Mouse (Mus musculus): ENCODE results near the gene Vps37c. TPM values are rescaled to one million over a fixed set of nuclear protein-coding genes. Genes with fewer than 3 reads are reported as not detected.

Gene Vps37c
- total and polyA plus RNA-seq, 3 experiments = 8.1 to 11.9 TPM; not detected in 1

GRCm38 (mm10) chr19:10671854-10672417, 16.6 kb upstream of the Vps37c start:
- no peak for DNase-seq (ENCODE audit: low read depth, low spot score)
- H3K4me3 ChIP-seq (ENCODE audit: control insufficient read depth in 1 of 2, insufficient read depth in 1 of 2, low read depth in 2 of 2, low read length in 2 of 2) = no peak overlapping the region
- H3K79me2 ChIP-seq (ENCODE audit: control insufficient read depth, insufficient read depth, low read length, poor library complexity) = no peaks in the 10 kb centered on the region
- H3K9me3 ChIP-seq (replicated peaks; ENCODE audit: insufficient read depth, low read length) = no peaks in the 10 kb centered on the region
- no peaks in the 10 kb centered on the region for H3K4me1 ChIP-seq (ENCODE audit: control insufficient read depth in 1 of 2, insufficient read depth in 2 of 2, low read length in 2 of 2)
- no peak overlapping the region for H3K9ac ChIP-seq (ENCODE audit: control insufficient read depth, low read depth, low read length, poor library complexity, severe bottlenecking)
- H3K27me3 ChIP-seq (ENCODE audit: control insufficient read depth in 1 of 2, insufficient read depth in 2 of 2, low read length in 2 of 2) = no peaks in the 10 kb centered on the region; a peak in 1 of 4 replicates
- no peaks in the 10 kb centered on the region for H3K36me3 ChIP-seq (ENCODE audit: control insufficient read depth in 1 of 2, insufficient read depth in 2 of 2, low read length in 2 of 2)
- TF ChIP-seq HCFC1 (IDR thresholded peaks at IDR 0.05; ENCODE audit: low read depth, low read length) (no peak), GATA1 (IDR thresholded peaks at IDR 0.05; ENCODE audit: low read depth, low read length) (no peak), CTCF (IDR thresholded peaks at IDR 0.05 in 2 of 3, conservative IDR thresholded peaks at IDR 0.05 in 1 of 3; ENCODE audit: control insufficient read depth in 1 of 3, insufficient read depth in 1 of 3, low read depth in 2 of 3, low read length in 3 of 3, poor library complexity in 1 of 3, severe bottlenecking in 1 of 3) (no peak), MYB (IDR thresholded peaks at IDR 0.05; ENCODE audit: low read depth, low read length) (no peak), TCF12 (IDR thresholded peaks at IDR 0.05; ENCODE audit: low read depth, low read length) (no peak), BHLHE40 (IDR thresholded peaks at IDR 0.05; ENCODE audit: borderline replicate concordance, low read depth, low read length) (no peak), ELF1 (IDR thresholded peaks at IDR 0.05; ENCODE audit: low read depth, low read length) (no peak), CHD1 (IDR thresholded peaks at IDR 0.05; ENCODE audit: low read depth, low read length) (no peak), KAT2A (conservative IDR thresholded peaks at IDR 0.05; ENCODE audit: low read depth, low read length) (no peak), POLR2AphosphoS2 (IDR thresholded peaks at IDR 0.05; ENCODE audit: low read length) (no peak), USF1 (IDR thresholded peaks at IDR 0.05; ENCODE audit: low read depth, low read length) (no peak), JUND (IDR thresholded peaks at IDR 0.05; ENCODE audit: low read depth, low read length) (no peak), ZMIZ1 (IDR thresholded peaks at IDR 0.05; ENCODE audit: low read depth, low read length) (no peak), RAD21 (IDR thresholded peaks at IDR 0.05; ENCODE audit: low read depth, low read length) (no peak), TAL1 (IDR thresholded peaks at IDR 0.05; ENCODE audit: low read length) (no peak), ZC3H11A (IDR thresholded peaks at IDR 0.05; ENCODE audit: low read depth, low read length) (no peak), SMC3 (IDR thresholded peaks at IDR 0.05; ENCODE audit: low read depth, low read length) (no peak), MYC (IDR thresholded peaks at IDR 0.05; ENCODE audit: low read depth, low read length) (no peak), POLR2A (IDR thresholded peaks at IDR 0.05; ENCODE audit: control insufficient read depth in 1 of 2, insufficient read depth in 1 of 2, low read depth in 1 of 2, low read length in 2 of 2, poor library complexity in 1 of 2) (no peak), E2F4 (IDR thresholded peaks at IDR 0.05; ENCODE audit: borderline replicate concordance, low read depth, low read length) (no peak)
- no peak overlapping the region for H3K27ac ChIP-seq (ENCODE audit: control insufficient read depth, low read depth, low read length)

- Histone ChIP-seq H3K36me3 (ENCODE audit: control insufficient read depth in 1 of 2, insufficient read depth in 2 of 2, low read length in 2 of 2) (peaks cover 0 to 8% of the 10 kb centered on the region in 2 experiments; a peak in 2 of 4 replicates), H3K27me3 (ENCODE audit: control insufficient read depth in 1 of 2, insufficient read depth in 2 of 2, low read length in 2 of 2) (no peaks in the 10 kb centered on the region; a peak in 1 of 4 replicates), H3K4me3 (ENCODE audit: control insufficient read depth in 1 of 2, insufficient read depth in 1 of 2, low read depth in 2 of 2, low read length in 2 of 2) (no peak overlapping the region), H3K9ac (ENCODE audit: control insufficient read depth, low read depth, low read length, poor library complexity, severe bottlenecking) (no peak overlapping the region), H3K9me3 (replicated peaks; ENCODE audit: insufficient read depth, low read length) (no peaks in the 10 kb centered on the region), H3K27ac (ENCODE audit: control insufficient read depth, low read depth, low read length) (no peak overlapping the region), H3K79me2 (ENCODE audit: control insufficient read depth, insufficient read depth, low read length, poor library complexity) (no peaks in the 10 kb centered on the region), H3K4me1 (ENCODE audit: control insufficient read depth in 1 of 2, insufficient read depth in 2 of 2, low read length in 2 of 2) (peaks cover 0 to 10% of the 10 kb centered on the region in 2 experiments; a peak in 2 of 4 replicates)
- TF ChIP-seq POLR2A (IDR thresholded peaks at IDR 0.05; ENCODE audit: control insufficient read depth in 1 of 2, insufficient read depth in 1 of 2, low read depth in 1 of 2, low read length in 2 of 2, poor library complexity in 1 of 2) (no peak), HCFC1 (IDR thresholded peaks at IDR 0.05; ENCODE audit: low read depth, low read length) (no peak), TBP (IDR thresholded peaks at IDR 0.05; ENCODE audit: low read depth, low read length) (no peak), UBTF (IDR thresholded peaks at IDR 0.05; ENCODE audit: borderline replicate concordance, insufficient read depth, low read depth, low read length) (no peak), ZKSCAN1 (IDR thresholded peaks at IDR 0.05; ENCODE audit: low read depth, low read length) (no peak), JUND (IDR thresholded peaks at IDR 0.05; ENCODE audit: low read depth, low read length) (no peak), ZNF384 (IDR thresholded peaks at IDR 0.05; ENCODE audit: low read depth, low read length) (no peak), ETS1 (IDR thresholded peaks at IDR 0.05; ENCODE audit: low read depth, low read length) (no peak), CTCF (IDR thresholded peaks at IDR 0.05 in 2 of 3, conservative IDR thresholded peaks at IDR 0.05 in 1 of 3; ENCODE audit: control insufficient read depth in 1 of 3, insufficient read depth in 1 of 3, low read depth in 2 of 3, low read length in 3 of 3, poor library complexity in 1 of 3, severe bottlenecking in 1 of 3) (no peak), USF2 (IDR thresholded peaks at IDR 0.05; ENCODE audit: borderline replicate concordance in 1 of 2, insufficient read depth in 1 of 2, low read depth in 1 of 2, low read length in 2 of 2) (no peak), CHD1 (IDR thresholded peaks at IDR 0.05; ENCODE audit: low read depth, low read length) (no peak), BHLHE40 (IDR thresholded peaks at IDR 0.05; ENCODE audit: borderline replicate concordance, low read depth, low read length) (no peak), ZMIZ1 (IDR thresholded peaks at IDR 0.05; ENCODE audit: low read depth, low read length) (no peak), MYB (IDR thresholded peaks at IDR 0.05; ENCODE audit: low read depth, low read length) (no peak), GATA1 (IDR thresholded peaks at IDR 0.05; ENCODE audit: low read depth, low read length) (no peak), MYC (IDR thresholded peaks at IDR 0.05; ENCODE audit: low read depth, low read length) (no peak), RAD21 (IDR thresholded peaks at IDR 0.05; ENCODE audit: low read depth, low read length) (no peak), NELFE (IDR thresholded peaks at IDR 0.05; ENCODE audit: low read depth, low read length) (no peak), TAL1 (IDR thresholded peaks at IDR 0.05; ENCODE audit: low read length) (no peak), POLR2AphosphoS2 (IDR thresholded peaks at IDR 0.05; ENCODE audit: low read length) (no peak)
- no peak for DNase-seq (ENCODE audit: low read depth, low spot score)
Observed at GRCm38 (mm10) chr19:10673275-10673674, 15.3 kb upstream of the Vps37c start.

Data from MEL (cell line).